Mouse (Mus musculus) neural tube, embryonic 10.5 days (tissue): Measurements from ENCODE around the gene Il11ra1.
"Not testable (repeated sequence)": the region's sequence is repeated elsewhere in the genome, so short reads cannot be mapped to it uniquely, and the experiment has no call there.

Experiments used
- DNase-seq: peaks from one replicate; pipeline ENCODE4 v3.0.0-alpha.2; 2017; ENCODE audit warnings: low spot score; ENCODE audit errors: extremely low spot score

The Il11ra1 gene

GRCm38 (mm10) chr4:41754797-41755337, 55.1 kb downstream of the Il11ra1 start, which contains the start of gene Galt:
TSS of gene Galt (plus strand) at chr4:41755228.
- DNase-seq: no peak

- peak; percentile 85 for DNase-seq
These were observed 55.8 kb downstream of the Il11ra1 start, which contains the start of gene Sigmar1 for GRCm38 (mm10) chr4:41755338-41756305. TSS of gene Sigmar1 (minus strand) at chr4:41756157.

DNA sequence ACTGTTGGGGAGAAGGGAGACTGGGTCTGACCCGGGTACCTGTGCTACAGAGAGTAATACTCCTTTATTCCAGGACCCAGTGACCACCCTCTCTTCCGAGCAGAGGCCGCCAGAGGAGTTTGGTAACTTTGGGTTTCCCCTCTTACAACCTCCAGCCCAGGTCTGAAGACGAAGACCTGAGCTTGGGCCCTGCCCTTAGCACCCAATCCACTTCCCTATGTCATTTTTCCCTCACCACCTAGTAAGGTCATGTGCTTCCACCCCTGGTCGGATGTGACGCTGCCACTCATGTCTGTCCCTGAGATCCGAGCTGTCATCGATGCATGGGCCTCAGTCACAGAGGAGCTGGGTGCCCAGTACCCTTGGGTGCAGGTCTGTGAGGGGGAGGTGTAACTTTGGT, 56.7 kb downstream of the Il11ra1 start:
- DNase-seq: no peak

GRCm38 (mm10) chr4:41757321-41757720, 57.5 kb downstream of the Il11ra1 start:
- DNase-seq: no peak

DNA sequence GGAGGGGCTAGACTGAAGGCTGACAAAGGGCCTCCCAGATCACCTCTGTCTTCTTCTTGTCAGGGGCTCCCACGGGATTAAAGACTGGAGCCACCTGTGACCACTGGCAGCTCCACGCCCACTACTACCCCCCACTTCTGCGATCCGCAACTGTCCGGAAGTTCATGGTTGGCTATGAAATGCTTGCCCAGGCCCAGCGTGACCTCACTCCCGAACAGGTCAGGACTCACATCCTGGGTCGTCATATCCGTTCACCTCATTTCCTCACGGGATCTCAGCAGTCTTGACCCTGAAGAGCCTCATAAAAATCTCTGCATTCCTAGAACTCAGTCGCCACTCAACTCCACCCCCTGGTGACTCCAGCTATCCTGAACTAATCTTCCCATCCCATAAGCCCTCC, 58.2 kb downstream of the Il11ra1 start:
- DNase-seq: no peak

- no peak for DNase-seq
These were observed 58.9 kb downstream of the Il11ra1 start for GRCm38 (mm10) chr4:41758701-41759100.

- DNase-seq: no peak
These were observed 59.4 kb downstream of the Il11ra1 start for GRCm38 (mm10) chr4:41759206-41759605.

- DNase-seq: no peak
These were observed 60.0 kb downstream of the Il11ra1 start for GRCm38 (mm10) chr4:41759656-41760287.

GRCm38 (mm10) chr4:41760288-41760721, 60.5 kb downstream of the Il11ra1 start:
- peak; percentile 83 for DNase-seq

GRCm38 (mm10) chr4:41760911-41761310, 61.1 kb downstream of the Il11ra1 start:
- DNase-seq: no peak

DNA sequence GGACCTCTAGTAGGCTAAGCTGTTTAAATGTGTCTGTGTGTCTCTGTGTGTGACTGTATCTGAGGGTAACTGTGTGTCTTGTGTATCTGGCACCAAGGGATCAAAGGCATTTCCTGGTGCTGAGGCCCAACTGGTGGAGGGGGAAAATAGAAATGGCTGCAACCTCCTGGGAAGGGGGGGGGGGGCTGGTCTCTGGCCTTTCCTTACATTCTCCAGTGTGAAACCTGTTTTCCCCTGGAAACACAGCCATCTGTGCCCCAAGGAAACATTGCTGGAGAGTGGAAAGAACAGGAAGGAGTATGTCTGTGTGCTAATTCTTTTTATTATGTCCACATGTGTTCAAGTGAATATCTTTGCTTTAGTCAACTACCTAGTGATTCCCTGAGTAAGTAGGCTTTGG, 61.9 kb downstream of the Il11ra1 start:
- DNase-seq: no peak

DNA sequence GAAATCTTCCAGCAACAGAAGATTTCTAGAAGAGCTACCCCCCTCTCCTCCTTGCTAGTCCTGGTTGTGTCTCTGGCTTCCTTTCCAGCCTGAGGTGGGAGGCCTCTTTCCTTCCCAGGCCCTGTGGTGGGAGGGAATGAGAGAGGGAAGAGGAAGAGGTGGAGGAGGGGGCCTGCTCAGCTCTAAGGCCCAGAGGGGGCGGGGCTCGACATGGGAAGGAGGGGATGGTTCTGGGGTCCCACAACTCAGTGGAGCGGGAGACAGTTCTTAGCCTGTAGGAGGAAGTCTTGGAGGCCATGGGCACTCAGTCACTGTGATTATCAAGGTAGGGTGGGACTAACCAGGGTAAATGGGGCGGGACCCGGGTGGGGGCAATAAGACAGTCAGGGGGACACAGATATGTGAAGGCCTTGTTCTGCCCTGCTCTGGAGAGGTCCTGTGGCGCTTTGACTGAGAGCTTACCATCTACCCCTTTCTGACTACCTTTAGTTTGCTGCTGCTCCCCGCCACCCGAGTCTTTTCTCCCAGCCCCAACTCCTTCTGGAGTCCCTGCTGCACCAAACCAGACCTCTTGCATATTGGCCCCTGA, 62.4 kb downstream of the Il11ra1 start:
- peak; percentile 38 for DNase-seq

DNA sequence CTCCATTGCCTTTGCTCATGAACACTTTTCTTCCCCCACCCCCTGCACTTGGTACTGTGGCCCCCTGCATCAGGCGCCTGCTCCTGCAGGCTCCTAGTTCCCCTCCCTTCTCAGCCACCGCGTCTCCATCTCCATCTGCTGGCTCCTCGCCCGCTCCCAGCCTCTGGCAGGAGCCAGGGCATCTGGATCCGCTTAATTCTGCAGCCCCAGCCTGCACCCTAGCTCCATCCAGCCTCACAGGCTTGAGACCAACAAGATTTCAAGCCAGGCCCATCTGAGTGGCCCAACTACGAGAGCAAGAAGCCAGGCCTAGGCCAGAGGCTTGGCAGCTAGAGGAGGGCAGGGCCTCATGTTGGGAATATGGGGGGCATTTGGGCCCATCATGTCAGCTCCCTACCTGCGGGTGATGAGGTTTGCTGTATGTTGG, 62.9 kb downstream of the Il11ra1 start:
- peak; percentile 36 for DNase-seq

DNA sequence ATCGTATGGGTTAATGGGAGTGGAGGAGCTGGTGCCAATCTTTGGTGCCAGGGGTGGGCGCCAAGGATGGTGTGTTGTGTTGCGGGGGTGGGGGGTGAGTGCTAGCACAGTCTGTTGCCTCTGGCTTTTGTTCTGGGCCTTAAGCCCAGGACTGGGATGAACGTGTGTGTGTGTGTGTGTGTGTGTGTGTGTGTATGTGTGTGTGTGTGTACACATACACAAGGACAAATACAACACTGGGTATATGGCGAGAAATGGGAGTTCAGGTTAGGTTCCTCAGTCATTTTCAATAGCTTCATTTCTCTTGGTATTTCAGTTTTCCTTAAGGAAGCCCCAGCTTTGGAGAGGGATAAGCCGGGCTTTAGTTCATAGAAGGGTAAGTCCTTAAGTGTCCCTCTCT, 63.4 kb downstream of the Il11ra1 start:
- not testable (repeated sequence) for DNase-seq

GRCm38 (mm10) chr4:41767301-41767700, 67.5 kb downstream of the Il11ra1 start:
- DNase-seq: not testable (repeated sequence)

GRCm38 (mm10) chr4:41772946-41773345, 73.2 kb downstream of the Il11ra1 start:
- DNase-seq: not testable (repeated sequence)

DNA sequence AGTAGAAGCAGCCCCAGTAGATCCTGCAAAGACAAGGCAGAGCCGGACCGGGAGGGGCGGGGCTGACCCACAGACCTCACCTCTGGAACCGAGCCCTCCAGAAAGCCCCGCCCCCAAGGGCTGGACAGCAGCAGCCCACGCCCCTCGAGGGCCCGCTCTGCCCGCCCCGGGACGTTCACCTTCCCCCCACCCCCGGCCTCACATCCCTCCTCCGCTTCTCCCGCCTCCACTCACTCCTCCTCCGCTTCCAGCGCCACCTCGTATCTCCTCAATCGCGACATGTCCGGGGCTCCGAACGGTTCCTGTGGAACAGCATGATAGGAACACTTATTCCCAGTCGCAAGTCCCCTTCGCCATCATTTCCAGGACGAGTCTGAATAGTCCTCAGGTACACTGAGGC, 73.7 kb downstream of the Il11ra1 start:
- DNase-seq: peak; percentile 56

DNA sequence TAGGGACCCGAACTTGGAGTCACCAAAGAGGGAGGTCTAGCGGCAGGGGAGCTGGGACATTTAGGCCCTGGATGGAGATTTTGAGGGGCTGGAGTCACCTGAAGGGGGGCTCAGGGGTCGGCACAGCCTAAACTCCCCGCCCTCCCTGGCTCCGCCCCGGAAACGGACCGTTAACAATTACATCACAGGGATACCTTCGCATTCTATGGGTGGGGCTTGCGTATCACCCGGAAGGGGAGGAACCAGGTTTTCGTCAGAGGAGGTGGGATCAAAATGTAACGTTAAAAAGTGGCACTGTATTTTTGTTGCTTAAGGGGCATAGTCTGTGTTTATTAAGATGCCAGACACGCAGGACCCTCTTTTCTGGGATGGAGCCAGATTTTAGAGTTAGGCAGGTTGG, 74.2 kb downstream of the Il11ra1 start, which contains the start of gene Ccl27a:
Ccl27a (minus strand) TSS at position 246 of the 400 bp plus-strand sequence.
- peak; percentile 74 for DNase-seq

- not testable (repeated sequence) for DNase-seq
These were observed 74.7 kb downstream of the Il11ra1 start for GRCm38 (mm10) chr4:41774506-41774905.

GRCm38 (mm10) chr4:41775840-41776239, 76.1 kb downstream of the Il11ra1 start:
- DNase-seq: not testable (repeated sequence)

- not testable (repeated sequence) for DNase-seq
These were observed 81.5 kb downstream of the Il11ra1 start for GRCm38 (mm10) chr4:41781271-41781670.
